Mouse (Mus musculus): ENCODE results near the gene Slc9a1.

GRCm38 (mm10) chr4:133330296-133330695 lies 39.2 kb upstream of the Slc9a1 start:
- TF ChIP-seq CTCF (IDR thresholded peaks at IDR 0.05; ENCODE audit: extremely low read depth, insufficient read depth, low read length) (no peak), POLR2A (IDR thresholded peaks at IDR 0.05; ENCODE audit: extremely low read depth, insufficient read depth, low read length) (no peak)

Measured in cortical plate, adult 2 months (tissue).